Mouse (Mus musculus): ENCODE measurements around the gene Gm13278. TPM values are rescaled to one million over a fixed set of nuclear protein-coding genes. Genes with fewer than 3 reads are reported as not detected.
A peak's percentile ranks its signal among the peaks of the same experiment; 100 is the strongest.
"Not testable (repeated sequence)": the region's sequence is repeated elsewhere in the genome, so short reads cannot be mapped to it uniquely, and the experiment has no call there.

The Gm13278 gene
- total RNA-seq, 2 experiments from 2014 or later, result not detected

DNA sequence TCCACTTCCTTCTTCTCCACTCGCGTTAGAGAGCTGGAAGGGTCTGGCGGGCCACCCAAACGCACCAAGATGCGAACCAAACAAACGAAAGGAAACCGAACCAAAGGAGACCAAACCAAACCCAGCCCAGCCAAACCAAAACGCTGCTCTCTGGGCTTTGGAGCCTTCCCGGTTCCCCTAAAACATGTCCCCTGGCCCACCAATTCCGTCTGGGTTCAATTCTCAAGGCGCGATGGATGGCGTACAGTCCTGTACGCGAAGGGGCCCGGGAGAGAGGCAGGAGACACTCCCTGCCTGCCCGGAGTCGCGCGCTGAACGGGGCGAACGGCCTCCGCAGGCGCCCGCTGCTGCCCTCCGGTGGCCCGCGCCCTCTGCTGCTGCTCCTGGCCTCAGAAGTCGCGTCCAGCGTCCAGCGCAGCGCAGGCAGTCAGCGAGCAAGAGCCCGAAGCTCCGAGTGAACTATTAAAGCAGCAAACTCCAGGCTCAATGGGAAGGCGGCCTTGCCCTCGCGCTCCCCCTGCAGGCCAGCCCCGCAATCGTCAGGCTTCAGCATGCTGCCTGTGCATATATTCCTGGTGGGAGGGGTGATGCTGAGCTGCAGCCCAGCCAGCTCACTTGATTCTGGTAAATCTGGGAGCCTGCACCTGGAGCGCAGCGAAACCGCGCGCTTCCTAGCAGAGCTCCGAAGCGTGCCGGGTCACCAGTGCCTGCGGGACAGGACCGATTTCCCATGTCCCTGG lies 2.8 kb downstream of the Gm13278 start, which contains the start of gene Gm13275:
Gm13275 (plus strand) TSS at position 552 of the 740 bp plus-strand sequence.
- peak; percentile 39 for DNase-seq

DNA sequence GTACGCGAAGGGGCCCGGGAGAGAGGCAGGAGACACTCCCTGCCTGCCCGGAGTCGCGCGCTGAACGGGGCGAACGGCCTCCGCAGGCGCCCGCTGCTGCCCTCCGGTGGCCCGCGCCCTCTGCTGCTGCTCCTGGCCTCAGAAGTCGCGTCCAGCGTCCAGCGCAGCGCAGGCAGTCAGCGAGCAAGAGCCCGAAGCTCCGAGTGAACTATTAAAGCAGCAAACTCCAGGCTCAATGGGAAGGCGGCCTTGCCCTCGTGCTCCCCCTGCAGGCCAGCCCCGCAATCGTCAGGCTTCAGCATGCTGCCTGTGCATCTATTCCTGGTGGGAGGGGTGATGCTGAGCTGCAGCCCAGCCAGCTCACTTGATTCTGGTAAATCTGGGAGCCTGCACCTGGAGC lies 5.7 kb downstream of the Gm13278 start, which contains the start of gene Gm13279:
Gm13279 (plus strand) TSS at position 301 of the 400 bp plus-strand sequence.
- DNase-seq, result not testable (repeated sequence)

DNA sequence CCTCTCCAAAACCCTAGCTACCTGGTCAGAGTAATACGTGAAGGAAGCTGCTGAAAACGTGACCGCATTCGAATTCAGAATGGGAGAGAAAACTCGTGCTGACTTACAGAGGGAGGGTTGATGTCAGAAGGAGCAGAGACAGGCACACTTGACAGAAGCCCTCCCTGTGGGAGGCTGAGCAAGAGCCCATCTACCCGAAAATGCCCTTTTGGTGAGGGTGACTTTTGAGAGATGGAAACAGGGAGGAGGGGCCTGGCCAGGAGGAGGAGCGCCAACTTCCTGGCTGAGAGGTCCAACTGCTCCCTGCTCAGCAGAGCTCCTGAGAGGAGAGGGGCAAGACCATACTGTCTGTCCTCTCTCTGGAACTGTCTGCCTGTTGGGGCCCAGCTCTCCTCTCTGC lies 8.0 kb downstream of the Gm13278 start, which contains the start of gene Gm13285:
Gm13285 (plus strand) TSS at position 301 of the 400 bp plus-strand sequence.
- DNase-seq, result not testable (repeated sequence)

DNA sequence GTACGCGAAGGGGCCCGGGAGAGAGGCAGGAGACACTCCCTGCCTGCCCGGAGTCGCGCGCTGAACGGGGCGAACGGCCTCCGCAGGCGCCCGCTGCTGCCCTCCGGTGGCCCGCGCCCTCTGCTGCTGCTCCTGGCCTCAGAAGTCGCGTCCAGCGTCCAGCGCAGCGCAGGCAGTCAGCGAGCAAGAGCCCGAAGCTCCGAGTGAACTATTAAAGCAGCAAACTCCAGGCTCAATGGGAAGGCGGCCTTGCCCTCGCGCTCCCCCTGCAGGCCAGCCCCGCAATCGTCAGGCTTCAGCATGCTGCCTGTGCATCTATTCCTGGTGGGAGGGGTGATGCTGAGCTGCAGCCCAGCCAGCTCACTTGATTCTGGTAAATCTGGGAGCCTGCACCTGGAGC lies 11.6 kb downstream of the Gm13278 start, which contains the start of gene Gm13287:
Gm13287 (plus strand) TSS at position 301 of the 400 bp plus-strand sequence.
- DNase-seq, result not testable (repeated sequence)

DNA sequence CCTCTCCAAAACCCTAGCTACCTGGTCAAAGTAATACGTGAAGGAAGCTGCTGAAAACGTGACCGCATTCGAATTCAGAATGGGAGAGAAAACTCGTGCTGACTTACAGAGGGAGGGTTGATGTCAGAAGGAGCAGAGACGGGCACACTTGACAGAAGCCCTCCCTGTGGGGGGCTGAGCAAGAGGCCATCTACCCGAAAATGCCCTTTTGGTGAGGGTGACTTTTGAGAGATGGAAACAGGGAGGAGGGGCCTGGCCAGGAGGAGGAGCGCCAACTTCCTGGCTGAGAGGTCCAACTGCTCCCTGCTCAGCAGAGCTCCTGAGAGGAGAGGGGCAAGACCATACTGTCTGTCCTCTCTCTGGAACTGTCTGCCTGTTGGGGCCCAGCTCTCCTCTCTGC lies 13.9 kb downstream of the Gm13278 start, which contains the start of gene Gm13288:
Gm13288 (plus strand) TSS at position 301 of the 400 bp plus-strand sequence.
- DNase-seq, result not testable (repeated sequence)

DNA sequence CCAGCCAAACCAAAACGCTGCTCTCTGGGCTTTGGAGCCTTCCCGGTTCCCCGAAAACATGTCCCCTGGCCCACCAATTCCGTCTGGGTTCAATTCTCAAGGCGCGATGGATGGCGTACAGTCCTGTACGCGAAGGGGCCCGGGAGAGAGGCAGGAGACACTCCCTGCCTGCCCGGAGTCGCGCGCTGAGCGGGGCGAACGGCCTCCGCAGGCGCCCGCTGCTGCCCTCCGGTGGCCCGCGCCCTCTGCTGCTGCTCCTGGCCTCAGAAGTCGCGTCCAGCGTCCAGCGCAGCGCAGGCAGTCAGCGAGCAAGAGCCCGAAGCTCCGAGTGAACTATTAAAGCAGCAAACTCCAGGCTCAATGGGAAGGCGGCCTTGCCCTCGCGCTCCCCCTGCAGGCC lies 14.4 kb downstream of the Gm13278 start:
- peak; percentile 9 for DNase-seq

DNA sequence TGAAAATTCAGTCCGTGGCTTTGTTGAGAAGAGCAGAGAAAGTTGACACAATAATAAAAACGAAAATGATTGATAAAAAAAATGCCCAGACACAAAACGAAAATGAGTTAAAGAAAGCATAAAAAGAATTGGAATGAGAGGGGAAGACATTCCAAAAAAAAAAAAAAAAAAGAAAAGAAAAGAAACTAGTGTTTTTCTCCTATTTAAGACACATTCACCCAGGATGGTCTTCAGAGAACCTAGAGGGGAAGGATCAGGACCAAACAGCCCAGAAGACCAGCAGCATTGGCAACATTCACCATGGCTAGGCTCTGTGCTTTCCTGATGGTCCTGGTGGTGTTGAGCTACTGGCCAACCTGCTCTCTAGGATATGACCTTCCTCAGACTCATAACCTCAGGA lies 24.6 kb downstream of the Gm13278 start, which contains the start of gene Ifna7:
Ifna7 (plus strand) TSS at position 301 of the 400 bp plus-strand sequence.
- no peak for DNase-seq

DNA sequence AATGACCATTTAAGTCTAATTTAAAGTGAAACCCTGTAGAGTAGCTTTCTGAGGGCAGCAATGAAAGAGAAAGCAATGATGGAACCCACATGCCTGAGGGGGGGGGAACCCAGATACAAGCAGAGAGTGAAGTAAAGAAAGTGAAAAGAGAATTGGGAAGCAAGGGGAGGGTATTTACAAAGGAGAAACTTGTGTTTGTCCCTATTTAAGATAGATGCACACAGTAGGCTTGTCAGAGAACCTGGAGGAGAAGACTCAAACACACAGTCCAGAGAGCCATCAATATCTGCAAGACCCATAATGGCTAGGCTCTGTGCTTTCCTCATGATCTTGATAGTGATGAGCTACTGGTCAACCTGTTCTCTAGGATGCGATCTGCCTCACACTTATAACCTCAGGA lies 28.3 kb downstream of the Gm13278 start, which contains the start of gene Ifna11:
Ifna11 (plus strand) TSS at position 301 of the 400 bp plus-strand sequence.
- DNase-seq, result no peak

DNA sequence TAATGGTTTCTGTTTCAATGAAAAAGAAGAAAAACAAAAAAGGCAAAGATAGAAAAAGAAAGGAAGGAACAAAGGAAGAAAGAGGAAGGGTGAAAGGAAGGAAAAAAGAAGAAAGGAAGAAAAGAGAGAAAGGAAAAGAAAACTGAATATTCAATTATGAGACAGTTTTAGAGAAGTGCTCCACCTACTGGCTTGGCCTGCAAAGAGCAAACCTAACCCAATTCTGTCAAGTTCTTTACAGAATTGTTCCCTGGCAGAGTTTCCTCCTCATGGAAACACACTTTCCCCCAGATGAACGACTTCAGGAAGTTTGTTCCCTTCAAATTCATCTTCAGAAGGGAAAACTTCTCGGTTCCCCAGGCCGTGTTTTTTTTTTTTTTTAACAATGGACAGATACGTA lies 31.6 kb downstream of the Gm13278 start:
- DNase-seq, result no peak

DNA sequence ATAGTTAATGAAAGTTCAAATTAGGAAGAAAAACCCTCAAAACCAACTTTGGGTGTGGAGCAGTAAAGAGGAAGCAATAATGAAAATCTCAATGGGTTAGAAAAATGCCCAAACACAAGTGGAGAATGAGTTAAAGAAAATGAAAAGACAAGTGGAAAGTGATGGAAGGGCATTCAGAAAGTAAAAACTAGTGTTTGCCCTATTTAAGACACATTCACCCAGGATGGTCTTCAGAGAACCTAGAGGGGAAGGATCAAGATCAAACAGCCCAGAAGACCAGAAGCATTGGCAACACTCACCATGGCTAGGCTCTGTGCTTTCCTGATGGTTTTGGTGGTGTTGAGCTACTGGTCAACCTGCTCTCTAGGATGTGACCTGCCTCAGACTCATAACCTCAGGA lies 35.8 kb downstream of the Gm13278 start, which contains the start of gene Ifna6:
Ifna6 (plus strand) TSS at position 301 of the 400 bp plus-strand sequence.
- not testable (repeated sequence) for DNase-seq

DNA sequence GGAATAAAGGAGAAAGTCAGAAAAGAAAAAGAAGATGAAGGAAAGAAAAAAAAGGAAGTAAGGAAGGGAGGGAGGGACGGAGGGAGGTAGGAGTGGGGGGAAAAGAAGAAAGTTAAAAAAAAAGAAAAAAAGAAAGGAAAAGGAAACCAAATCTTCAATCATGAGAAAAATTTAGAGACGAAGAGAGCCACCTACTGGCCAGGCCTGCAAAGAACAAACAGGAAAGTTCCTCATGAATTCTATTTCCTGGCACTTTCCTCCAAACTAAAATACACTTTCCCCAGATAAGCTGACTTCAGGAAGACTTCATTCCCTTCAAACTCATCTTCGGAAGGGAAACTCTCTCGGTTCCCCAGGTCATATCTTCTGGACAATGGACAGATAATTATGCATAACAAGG lies 39.2 kb downstream of the Gm13278 start:
- no peak for DNase-seq

DNA sequence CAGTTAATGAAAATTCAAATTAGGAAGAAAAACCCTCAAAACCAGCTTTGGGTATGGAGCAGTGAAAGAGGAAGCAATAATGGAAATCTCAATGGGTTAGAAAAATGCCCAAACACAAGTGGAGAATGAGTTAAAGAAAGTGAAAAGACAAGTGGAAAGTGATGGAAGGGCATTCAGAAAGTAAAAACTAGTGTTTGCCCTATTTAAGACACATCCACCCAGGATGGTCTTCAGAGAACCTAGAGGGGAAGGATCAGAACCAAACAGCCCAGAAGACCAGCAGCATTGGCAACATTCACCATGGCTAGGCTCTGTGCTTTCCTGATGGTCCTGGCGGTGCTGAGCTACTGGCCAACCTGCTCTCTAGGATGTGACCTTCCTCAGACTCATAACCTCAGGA lies 43.9 kb downstream of the Gm13278 start, which contains the start of gene Ifna5:
Ifna5 (plus strand) TSS at position 301 of the 400 bp plus-strand sequence.
- not testable (repeated sequence) for DNase-seq

DNA sequence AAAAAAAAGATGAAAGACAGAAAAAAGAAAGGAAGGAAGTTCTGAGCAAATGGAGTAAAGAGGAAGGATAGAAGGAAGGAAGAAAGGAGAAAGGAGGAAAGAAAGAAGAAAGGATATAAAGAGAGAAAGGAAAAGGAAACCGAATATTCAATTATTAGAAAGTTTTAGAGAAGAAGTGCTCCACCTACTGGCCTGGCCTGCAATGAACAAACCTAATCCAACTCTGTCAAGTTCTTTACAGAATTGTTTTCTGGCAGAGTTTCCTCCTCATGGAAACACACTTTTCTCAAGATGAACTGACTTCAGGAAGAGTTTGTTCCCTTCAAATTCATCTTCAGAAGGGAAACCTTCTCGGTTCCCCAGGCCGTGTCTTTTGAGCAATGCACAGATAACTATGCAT lies 47.5 kb downstream of the Gm13278 start:
- DNase-seq, result no peak

DNA sequence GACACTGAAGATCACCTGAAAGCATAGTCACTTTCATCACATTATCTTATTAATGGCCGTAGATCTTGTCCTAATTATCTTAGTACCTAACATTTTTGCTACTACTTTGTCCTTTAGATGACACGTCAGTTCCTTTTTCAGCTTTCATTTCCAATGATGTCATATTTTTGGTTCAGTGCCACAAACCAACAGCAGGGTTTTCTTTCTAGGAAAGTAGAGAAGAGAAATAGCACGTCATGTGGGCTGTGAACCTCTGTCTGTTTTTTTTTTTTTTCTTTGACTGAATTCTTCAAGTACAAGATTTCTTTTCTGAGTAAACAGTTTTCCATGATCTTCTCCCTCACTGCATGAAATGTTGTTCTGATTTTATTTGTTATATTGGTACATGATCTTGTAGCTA lies 48.7 kb downstream of the Gm13278 start:
- no peak for DNase-seq

DNA sequence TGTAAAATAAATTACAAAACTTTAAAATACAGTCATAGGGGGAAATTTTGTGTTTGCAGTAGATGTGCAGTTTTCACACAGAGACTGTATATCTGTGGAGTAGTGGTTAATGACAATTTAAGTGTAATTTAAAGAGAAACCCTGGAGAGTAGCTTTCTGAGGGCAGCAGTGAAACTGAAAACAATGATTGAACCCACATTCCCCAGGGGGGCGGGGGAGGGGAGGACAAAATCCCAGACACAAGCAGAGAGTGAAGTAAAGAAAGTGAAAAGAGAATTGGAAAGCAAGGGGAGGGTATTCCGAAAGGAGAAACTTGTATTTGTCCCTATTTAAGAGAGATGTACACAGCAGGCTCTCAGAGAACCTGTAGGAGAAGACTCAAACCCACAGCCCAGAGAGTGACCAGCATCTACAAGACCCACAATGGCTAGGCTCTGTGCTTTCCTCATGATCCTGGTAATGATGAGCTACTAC lies 50.1 kb downstream of the Gm13278 start, which contains the start of gene Ifna4:
Ifna4 (plus strand) TSS at position 424 of the 474 bp plus-strand sequence.
- no peak for DNase-seq

Other genes starting within 250 kb of the Gm13278 start
- gene Ifna15, start 233.3 kb upstream of the Gm13278 start, total RNA-seq (2021), result not detected
- not detected for gene Ifna14, start 219.8 kb upstream of the Gm13278 start, total RNA-seq (2021)
- not detected for gene Ifna9, start 199.2 kb upstream of the Gm13278 start, total RNA-seq (2021)
- not detected for gene Ifna12, start 188.2 kb upstream of the Gm13278 start, total RNA-seq (2021)
- gene C87499, start 157.1 kb upstream of the Gm13278 start, total RNA-seq (2021), result not detected
- not detected for gene Ifna13, start 147.1 kb upstream of the Gm13278 start, total RNA-seq (2021)
- gene Ifna16, start 114.6 kb upstream of the Gm13278 start, total RNA-seq (2021), result not detected
- gene Ifna2, start 107.6 kb upstream of the Gm13278 start, total RNA-seq (2021), result not detected
- not detected for gene Ifnab, start 100.2 kb upstream of the Gm13278 start, total RNA-seq (2021)
- gene Gm26566, start 69.7 kb upstream of the Gm13278 start, total RNA-seq (2021), result under 1 TPM; 0.26 to 0.43 TPM
- gene Klhl9, start 69.1 kb upstream of the Gm13278 start, total RNA-seq (2021), result 10 to 100 TPM; 45.1 to 47.2 TPM
- not detected for gene Gm13271, start 36.7 kb upstream of the Gm13278 start, total RNA-seq (2021)
- not detected for gene Gm13283, start 31.4 kb upstream of the Gm13278 start, total RNA-seq (2021)
- gene Gm13290, start 17.7 kb upstream of the Gm13278 start, total RNA-seq (2021), result not detected
- not detected for gene Gm13289, start 14.6 kb upstream of the Gm13278 start, total RNA-seq (2021)
- gene Gm13272, start 11.7 kb upstream of the Gm13278 start, total RNA-seq (2021), result not detected
- gene Ifnz, start 9.4 kb upstream of the Gm13278 start, total RNA-seq (2021), result not detected
- not detected for gene Gm13276, start 5.8 kb upstream of the Gm13278 start, total RNA-seq (2021)
- gene Gm13277, start 2.9 kb upstream of the Gm13278 start, total RNA-seq (2021), result not detected
- not detected for gene Gm13275, start 2.9 kb downstream of the Gm13278 start, total RNA-seq (2021)
- gene Gm13279, start 5.8 kb downstream of the Gm13278 start, total RNA-seq (2021), result not detected
- not detected for gene Gm13285, start 8.1 kb downstream of the Gm13278 start, total RNA-seq (2021)
- not detected for gene Gm13287, start 11.7 kb downstream of the Gm13278 start, total RNA-seq (2021)
- not detected for gene Gm13288, start 14.0 kb downstream of the Gm13278 start, total RNA-seq (2021)
- gene Ifna7, start 24.7 kb downstream of the Gm13278 start, total RNA-seq (2021), result not detected
- not detected for gene Ifna11, start 28.4 kb downstream of the Gm13278 start, total RNA-seq (2021)
- not detected for gene Ifna6, start 35.9 kb downstream of the Gm13278 start, total RNA-seq (2021)
- gene Ifna5, start 44.0 kb downstream of the Gm13278 start, total RNA-seq (2021), result not detected
- gene Ifna4, start 50.3 kb downstream of the Gm13278 start, total RNA-seq (2021), result not detected
- not detected for gene Ifna1, start 58.5 kb downstream of the Gm13278 start, total RNA-seq (2021)
- not detected for gene Ifne, start 88.7 kb downstream of the Gm13278 start, total RNA-seq (2021)

Data from gastrocnemius, postnatal 25 days (tissue).